Mouse (Mus musculus) 416B (cell line): ENCODE measurements at regions not wholly inside any gene's neighbourhood (a gene's known extent, or its start where the extent isn't known, plus 50 kb on each side); places are given as distances from the start of the nearest gene placed in this dataset.

Experiments
- DNase-seq: peaks from one replicate; pipeline ENCODE4 v3.0.0; 2011; ENCODE audit warnings: low read depth

DNA sequence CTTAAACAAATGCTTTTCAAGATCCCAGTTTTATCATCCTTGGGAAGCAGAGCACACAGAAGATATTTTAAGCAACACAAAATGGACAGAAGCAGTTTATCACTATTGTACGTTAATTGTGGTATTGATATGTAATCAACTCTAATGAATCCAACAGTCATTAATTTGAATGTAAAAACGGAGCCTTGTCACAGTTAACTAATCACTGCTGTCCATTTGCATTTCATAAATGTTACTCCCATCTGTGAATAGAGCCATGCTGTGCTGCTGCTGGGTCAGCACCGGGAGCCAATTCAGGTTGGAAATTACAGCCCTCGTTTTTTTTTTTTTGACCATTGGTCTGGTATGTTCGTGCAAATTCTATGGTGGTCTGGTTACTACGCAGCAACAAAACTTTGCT is 85.0 kb upstream of the Fbxo33 start:
- no peak for DNase-seq
